Mouse (Mus musculus): ENCODE results near the gene Inpp4b. TPM values are rescaled to one million over a fixed set of nuclear protein-coding genes. Genes with fewer than 3 reads are reported as not detected.

The Inpp4b gene
- polyA plus RNA-seq, 1 experiment from 2014 or later = 10.6 TPM

DNA sequence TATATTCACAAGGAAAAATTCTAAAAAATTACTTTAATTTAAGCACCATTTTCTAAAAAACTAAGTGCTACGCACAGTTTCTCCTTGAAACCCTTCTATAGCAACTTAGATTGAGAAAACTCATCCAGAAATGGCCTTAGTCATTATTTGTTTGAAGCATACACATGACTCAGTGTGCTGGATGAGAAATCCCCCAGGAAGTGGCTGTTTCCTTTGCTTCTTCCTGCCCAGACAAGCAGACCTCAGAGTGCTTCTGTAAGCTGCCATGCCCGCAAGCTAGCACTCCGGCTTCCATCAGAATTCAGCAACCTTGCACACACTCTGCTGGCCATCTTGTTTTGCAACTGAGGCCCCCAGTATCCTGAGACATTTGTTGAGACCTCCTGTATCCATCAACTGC, 414.3 kb downstream of the Inpp4b start:
- Histone ChIP-seq H3K36me3 (replicated peaks) (no peaks in the 10 kb centered on the region), H3K4me1 (no peaks in the 10 kb centered on the region), H3K27me3 (replicated peaks) (no peaks in the 10 kb centered on the region), H3K4me3 (no peak overlapping the region), H3K9ac (no peak overlapping the region), H3K9me3 (no peaks in the 10 kb centered on the region), H3K4me2 (no peak overlapping the region), H3K27ac (no peak overlapping the region)
- 95% methylated on average over 3 of the region's 3 CpGs for WGBS
- ATAC-seq (replicated peaks) = no peak

DNA sequence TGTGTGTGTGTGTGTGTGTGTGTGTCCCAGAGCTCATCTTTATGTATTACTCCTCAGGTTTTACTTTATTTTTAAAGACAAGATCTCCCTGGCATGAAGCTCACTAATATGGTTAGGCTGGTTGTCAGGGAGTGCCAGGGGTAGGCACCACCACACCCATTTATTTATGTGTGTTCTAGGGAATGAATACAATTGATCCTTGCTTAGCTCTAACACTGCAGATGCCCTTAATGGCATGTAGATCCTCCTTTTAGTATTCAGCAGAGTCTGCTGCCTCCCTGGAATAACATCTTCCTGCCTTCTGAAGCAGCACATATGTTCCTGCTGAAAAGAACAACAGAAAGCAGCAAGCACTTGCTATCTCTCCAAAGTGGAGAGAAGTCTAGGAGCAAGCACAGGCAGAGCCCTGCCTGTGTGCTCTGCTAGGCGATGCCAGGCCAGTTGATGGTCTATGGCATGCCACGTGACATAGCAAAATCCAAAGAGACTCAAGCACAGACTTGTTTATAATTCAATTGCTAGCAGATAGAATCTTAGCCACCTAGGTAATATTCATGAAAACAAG, 415.3 kb downstream of the Inpp4b start:
- H3K9me3 ChIP-seq = no peaks in the 10 kb centered on the region
- WGBS = 79% methylated on average over 2 of the region's 2 CpGs
- H3K9ac ChIP-seq = no peak overlapping the region
- ATAC-seq (replicated peaks) = peak; percentile 27; the same call in 1 of the 2 replicates
- no peak overlapping the region for H3K4me3 ChIP-seq
- no peaks in the 10 kb centered on the region for H3K27me3 ChIP-seq (replicated peaks)
- H3K4me1 ChIP-seq = no peaks in the 10 kb centered on the region
- H3K27ac ChIP-seq = no peak overlapping the region
- H3K36me3 ChIP-seq (replicated peaks) = no peaks in the 10 kb centered on the region
- no peak overlapping the region for H3K4me2 ChIP-seq

DNA sequence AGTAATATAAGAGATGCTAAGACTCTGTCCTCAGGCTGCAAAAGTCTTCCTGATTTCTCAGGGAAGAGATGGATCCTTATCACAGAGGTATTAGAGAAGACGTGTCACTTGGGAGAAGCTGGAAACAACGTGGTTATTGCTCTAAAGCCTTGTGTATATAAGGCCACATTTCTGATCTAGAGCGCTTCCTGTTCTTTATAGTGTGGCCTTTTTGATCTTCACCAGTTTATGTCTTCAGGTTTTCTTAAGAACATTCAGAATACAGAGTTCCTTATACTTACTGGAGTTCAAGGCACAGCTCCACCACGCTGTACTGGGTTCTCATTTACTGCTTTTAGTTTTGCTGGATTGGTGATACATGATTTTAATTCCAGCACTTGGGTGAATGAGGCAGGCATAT, 419.1 kb downstream of the Inpp4b start:
- no peak for ATAC-seq (replicated peaks)
- Histone ChIP-seq H3K4me2 (no peak overlapping the region), H3K9me3 (no peaks in the 10 kb centered on the region), H3K27ac (no peak overlapping the region), H3K9ac (no peak overlapping the region), H3K27me3 (replicated peaks) (no peaks in the 10 kb centered on the region), H3K4me3 (no peak overlapping the region), H3K36me3 (replicated peaks) (no peaks in the 10 kb centered on the region), H3K4me1 (no peaks in the 10 kb centered on the region)
- WGBS = 79% methylated on average over 4 of the region's 4 CpGs

DNA sequence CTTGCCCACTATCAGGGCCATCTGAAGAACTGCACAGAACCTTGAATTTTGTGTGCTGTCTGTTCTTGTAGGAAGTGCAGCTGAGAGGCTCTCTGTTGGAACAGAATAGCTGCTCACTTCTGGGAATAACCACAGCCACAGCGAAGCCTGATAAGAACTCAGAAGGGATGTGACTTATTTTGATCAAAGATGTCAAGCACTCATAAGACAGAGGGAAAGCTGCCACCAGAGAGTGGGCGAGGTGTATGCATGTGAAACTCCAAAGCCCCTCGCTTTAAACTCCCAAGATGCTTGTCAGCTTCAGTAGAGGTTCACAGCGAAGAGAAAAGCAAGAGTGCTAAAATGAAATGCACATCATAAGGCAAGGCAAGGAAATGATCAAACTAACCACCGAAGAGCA, 423.7 kb downstream of the Inpp4b start:
- H3K27me3 ChIP-seq (replicated peaks) = no peaks in the 10 kb centered on the region
- H3K9ac ChIP-seq = no peak overlapping the region
- no peak overlapping the region for H3K4me3 ChIP-seq
- no peaks in the 10 kb centered on the region for H3K9me3 ChIP-seq
- no peak overlapping the region for H3K4me2 ChIP-seq
- no peak overlapping the region for H3K27ac ChIP-seq
- 79% methylated on average over 5 of the region's 5 CpGs for WGBS
- H3K36me3 ChIP-seq (replicated peaks) = no peaks in the 10 kb centered on the region
- ATAC-seq (replicated peaks) = no peak
- H3K4me1 ChIP-seq = peaks cover 7% of the 10 kb centered on the region; the same call in 1 of the 2 replicates

DNA sequence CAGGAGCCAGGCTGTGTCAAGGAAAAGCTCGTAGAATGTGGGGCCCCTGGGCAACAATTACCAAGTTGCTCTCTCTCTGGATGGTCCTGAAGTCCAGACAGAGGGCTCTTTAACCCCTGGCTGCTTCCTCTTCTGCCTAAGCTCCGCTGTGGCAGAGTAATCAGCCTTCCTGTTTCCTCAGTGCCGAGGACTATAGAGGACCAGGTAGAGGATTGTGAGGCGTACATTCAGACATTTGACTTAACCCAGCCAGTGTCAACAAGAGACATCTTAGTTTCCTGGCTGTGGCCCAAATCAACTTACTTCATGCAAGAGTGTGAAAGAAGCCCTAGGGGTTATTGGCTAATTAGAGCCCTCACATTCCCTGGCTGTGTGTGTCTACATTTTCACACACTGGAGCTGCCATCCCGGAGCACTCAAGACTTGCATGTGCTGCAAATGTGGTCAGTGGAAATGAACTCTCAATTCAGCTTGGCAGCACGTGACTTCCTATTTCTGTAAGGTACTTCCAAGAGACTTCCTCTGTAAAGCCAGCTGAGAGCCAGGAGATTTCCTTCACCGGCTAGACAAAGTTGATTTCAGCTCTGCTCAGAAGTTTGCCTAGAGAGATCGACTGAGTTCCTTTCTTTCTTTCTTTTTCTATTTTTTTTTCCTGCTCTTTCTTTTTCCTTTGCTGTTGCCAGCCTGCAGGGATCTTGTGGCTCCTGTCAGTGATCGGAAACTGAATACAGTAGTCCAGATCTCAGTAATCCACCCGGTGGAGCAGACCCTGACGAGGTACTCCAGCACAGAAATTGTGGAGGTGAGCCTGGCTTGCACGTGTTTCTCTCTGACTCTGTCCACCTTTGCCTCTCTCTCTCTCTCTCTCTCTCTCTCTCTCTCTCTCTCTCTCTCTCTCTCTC, 425.3 kb downstream of the Inpp4b start:
- H3K27ac ChIP-seq = no peak overlapping the region
- H3K4me3 ChIP-seq = no peak overlapping the region
- H3K4me1 ChIP-seq = peaks cover 7% of the 10 kb centered on the region; the same call in 1 of the 2 replicates
- H3K36me3 ChIP-seq (replicated peaks) = no peaks in the 10 kb centered on the region
- H3K9me3 ChIP-seq = no peaks in the 10 kb centered on the region
- H3K27me3 ChIP-seq (replicated peaks) = no peaks in the 10 kb centered on the region
- ATAC-seq (replicated peaks) = peak; percentile 62
- peak overlapping the region; percentile 12; the same call in 1 of the 2 replicates for H3K4me2 ChIP-seq
- 24% methylated on average over 12 of the region's 12 CpGs for WGBS
- H3K9ac ChIP-seq = no peak overlapping the region

DNA sequence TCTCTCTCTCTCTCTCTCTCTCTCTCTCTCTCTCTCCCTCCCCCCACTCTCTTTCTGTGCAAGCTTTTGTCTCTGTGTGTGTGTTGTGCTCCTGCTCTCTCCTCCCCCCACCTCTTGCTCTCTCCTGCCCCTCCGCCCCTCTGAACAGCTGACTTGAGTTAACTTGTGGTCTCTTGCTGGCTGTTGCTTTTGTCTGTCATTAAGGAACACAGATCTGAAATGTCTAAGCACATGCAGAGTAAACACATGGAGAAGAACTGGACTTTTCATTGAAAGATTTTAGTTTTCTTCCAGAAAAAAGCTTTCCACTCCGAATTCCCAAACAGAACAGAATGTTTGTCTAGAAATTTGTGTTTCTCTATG, 425.9 kb downstream of the Inpp4b start:
- Histone ChIP-seq H3K4me1 (peaks cover 7% of the 10 kb centered on the region; the same call in 1 of the 2 replicates), H3K9me3 (no peaks in the 10 kb centered on the region), H3K9ac (no peak overlapping the region), H3K4me2 (0 out of 2 replicates have a peak overlapping the region, but pooled peaks have one; percentile 12), H3K36me3 (replicated peaks) (no peaks in the 10 kb centered on the region), H3K27ac (no peak overlapping the region), H3K4me3 (no peak overlapping the region), H3K27me3 (replicated peaks) (no peaks in the 10 kb centered on the region)
- WGBS = 44% methylated on average over 2 of the region's 2 CpGs
- ATAC-seq (replicated peaks) = no peak

DNA sequence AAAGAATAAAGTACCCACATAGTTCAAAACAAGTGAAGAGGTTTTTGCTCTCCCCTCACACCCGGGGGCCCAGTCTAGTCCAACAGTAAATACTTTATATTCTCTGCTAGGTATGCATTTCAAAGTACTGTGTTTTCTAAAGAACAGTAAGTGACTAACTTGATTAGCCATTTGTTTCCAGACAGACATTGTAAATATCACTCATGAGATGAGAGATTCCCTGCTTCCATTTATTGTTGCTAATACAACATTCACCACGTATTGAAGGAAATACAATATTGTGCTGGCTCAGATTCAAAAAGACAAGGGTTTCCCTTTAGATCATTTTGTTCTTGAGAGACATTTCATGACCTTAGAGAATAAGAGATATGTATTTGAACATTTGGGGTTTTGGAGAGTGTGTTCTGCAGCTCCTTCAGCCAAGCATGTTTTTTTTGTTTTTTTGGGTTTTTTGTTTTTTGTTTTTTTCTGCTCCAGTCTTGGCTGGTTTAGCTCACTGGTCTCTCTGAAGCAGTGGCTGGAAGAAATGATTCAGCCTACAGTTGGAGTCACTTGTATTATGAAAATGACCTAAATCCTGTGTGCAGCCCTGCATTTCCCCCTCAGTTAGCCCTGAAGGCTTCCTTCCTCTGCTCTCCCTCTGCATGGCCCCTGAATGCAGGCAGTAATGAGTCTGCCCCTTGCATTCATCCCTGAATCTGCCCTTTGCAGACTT, 426.5 kb downstream of the Inpp4b start:
- H3K27me3 ChIP-seq (replicated peaks) = no peaks in the 10 kb centered on the region
- no peak overlapping the region for H3K27ac ChIP-seq
- no peaks in the 10 kb centered on the region for H3K9me3 ChIP-seq
- no peak overlapping the region for H3K4me3 ChIP-seq
- 63% methylated on average over 2 of the region's 2 CpGs for WGBS
- H3K36me3 ChIP-seq (replicated peaks) = no peaks in the 10 kb centered on the region
- peaks cover 7% of the 10 kb centered on the region; the same call in 1 of the 2 replicates for H3K4me1 ChIP-seq
- ATAC-seq (replicated peaks) = no peak
- H3K4me2 ChIP-seq = no peak overlapping the region
- no peak overlapping the region for H3K9ac ChIP-seq

DNA sequence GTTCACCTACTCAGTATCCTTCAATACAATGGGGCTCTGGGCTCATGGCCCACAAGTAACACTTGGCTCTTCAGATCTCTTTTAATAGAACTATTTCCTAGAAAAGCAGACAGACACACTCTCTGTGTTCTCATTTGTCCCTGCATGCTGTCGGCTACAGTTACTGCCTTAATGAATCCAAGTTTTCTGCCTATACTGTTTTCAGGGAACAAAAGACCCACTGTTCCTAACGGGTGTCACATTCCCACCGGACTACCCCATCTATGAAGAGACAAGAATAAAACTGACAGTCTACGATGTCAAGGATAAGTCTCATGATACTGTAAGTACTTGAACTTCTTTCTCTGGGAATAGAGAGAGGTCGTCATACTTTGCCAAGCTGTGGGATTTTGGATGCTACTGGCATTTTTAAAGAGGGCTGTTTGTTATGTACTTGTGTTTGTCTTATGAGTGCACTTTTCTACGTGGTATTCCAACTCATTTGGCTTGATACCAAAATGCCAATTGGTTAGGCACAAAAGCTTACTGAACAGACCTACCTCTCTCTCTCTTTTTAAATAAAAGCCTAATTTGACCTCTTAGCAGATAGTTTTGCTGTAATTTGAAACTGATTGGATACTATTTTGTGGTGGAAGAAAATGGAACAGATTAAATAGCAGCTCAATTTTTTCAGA, 428.4 kb downstream of the Inpp4b start:
- Histone ChIP-seq H3K4me1 (peaks cover 7% of the 10 kb centered on the region; the same call in 1 of the 2 replicates), H3K9ac (no peak overlapping the region), H3K36me3 (replicated peaks) (no peaks in the 10 kb centered on the region), H3K9me3 (no peaks in the 10 kb centered on the region), H3K4me3 (no peak overlapping the region), H3K4me2 (no peak overlapping the region), H3K27me3 (replicated peaks) (no peaks in the 10 kb centered on the region), H3K27ac (no peak overlapping the region)
- 0 out of 2 replicates have a peak, but pooled peaks have one; percentile 43 for ATAC-seq (replicated peaks)
- WGBS = 45% methylated on average over 6 of the region's 6 CpGs

DNA sequence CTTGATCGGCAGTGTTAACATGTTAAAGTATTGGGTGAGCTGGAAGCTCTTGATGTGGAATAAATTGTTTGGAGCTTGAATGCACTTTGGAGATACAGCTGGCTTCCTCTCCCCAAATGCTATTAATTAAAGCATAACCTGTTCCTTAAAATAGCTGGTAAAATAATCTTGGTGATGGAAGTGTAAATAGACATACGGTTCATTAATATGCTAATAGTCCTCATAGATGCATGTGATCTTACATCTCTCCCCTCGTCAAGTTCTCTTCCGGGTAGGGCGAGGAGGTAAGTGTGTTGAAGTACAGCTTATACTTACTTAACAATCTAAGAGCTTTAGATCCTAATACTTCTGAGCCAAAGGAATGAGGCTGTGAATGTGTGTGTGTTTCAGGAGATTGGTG, 430.5 kb downstream of the Inpp4b start:
- Histone ChIP-seq H3K4me1 (peaks cover 1% of the 10 kb centered on the region; the same call in 1 of the 2 replicates), H3K4me3 (no peak overlapping the region), H3K27me3 (replicated peaks) (no peaks in the 10 kb centered on the region), H3K9ac (no peak overlapping the region), H3K9me3 (no peaks in the 10 kb centered on the region), H3K36me3 (replicated peaks) (no peaks in the 10 kb centered on the region), H3K4me2 (no peak overlapping the region), H3K27ac (no peak overlapping the region)
- no peak for ATAC-seq (replicated peaks)
- 80% methylated on average over 5 of the region's 5 CpGs for WGBS

DNA sequence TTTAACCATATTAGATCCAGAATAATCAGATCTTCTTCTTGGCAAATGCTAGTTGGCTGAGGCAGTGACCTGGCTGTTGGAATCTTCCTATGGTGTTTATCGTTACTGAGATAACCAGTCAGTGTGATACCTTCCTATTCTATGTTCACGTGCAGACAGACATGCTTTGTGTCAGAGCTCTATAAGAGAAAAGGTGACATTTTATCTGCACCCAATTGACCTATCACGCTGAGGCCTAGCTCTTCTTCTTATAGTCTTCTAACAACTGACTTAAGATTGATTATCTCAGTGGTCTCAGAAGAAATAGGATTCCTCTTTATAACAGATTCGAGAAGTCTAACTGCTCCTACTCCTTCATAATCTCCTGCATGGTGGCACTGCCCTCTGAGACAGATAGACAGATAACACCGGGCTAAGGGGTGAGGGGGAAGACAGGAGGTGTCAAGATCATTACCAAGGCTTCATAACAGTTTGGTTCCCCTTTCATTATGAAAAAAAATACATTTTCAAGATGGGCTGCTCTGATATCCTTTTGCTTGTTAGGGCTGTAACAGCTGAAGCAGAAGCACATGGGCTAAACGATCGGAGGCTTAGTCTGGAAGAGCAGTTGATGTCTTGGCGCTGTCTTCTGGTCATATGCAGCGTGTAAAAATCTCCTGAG, 431.1 kb downstream of the Inpp4b start:
- H3K4me2 ChIP-seq = no peak overlapping the region
- no peaks in the 10 kb centered on the region for H3K36me3 ChIP-seq (replicated peaks)
- no peak overlapping the region for H3K4me3 ChIP-seq
- H3K9ac ChIP-seq = no peak overlapping the region
- ATAC-seq (replicated peaks) = no peak
- no peaks in the 10 kb centered on the region for H3K4me1 ChIP-seq
- no peaks in the 10 kb centered on the region for H3K27me3 ChIP-seq (replicated peaks)
- no peaks in the 10 kb centered on the region for H3K9me3 ChIP-seq
- WGBS = 82% methylated on average over 9 of the region's 9 CpGs
- no peak overlapping the region for H3K27ac ChIP-seq

DNA sequence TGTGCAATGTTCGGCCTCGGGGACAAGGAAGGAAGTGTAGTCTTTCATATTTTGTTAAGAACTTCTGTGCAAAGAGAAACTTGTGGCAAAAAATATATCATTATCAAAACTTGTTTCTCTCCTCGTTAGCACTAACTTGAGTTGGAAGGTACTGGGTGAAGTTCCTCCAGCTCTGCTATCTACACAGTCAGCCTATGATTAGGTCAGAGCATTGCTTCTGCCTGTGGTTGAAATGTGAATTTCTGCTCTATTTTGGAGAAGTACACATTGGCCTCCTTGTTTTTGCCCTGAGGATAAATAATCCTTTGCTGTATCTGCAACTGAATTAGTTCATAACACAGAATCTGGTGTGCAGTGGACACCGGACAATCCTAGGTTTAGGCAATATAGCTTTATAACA, 431.7 kb downstream of the Inpp4b start:
- Histone ChIP-seq H3K27me3 (replicated peaks) (no peaks in the 10 kb centered on the region), H3K27ac (no peak overlapping the region), H3K36me3 (replicated peaks) (no peaks in the 10 kb centered on the region), H3K4me2 (no peak overlapping the region), H3K4me3 (no peak overlapping the region), H3K4me1 (no peaks in the 10 kb centered on the region), H3K9me3 (no peaks in the 10 kb centered on the region), H3K9ac (no peak overlapping the region)
- ATAC-seq (replicated peaks) = no peak
- WGBS = 88% methylated on average over 4 of the region's 4 CpGs

Data from midbrain, embryonic 15.5 days (tissue).